Mouse (Mus musculus): ENCODE measurements around the gene Rreb1.

Rreb1 gene

DNA sequence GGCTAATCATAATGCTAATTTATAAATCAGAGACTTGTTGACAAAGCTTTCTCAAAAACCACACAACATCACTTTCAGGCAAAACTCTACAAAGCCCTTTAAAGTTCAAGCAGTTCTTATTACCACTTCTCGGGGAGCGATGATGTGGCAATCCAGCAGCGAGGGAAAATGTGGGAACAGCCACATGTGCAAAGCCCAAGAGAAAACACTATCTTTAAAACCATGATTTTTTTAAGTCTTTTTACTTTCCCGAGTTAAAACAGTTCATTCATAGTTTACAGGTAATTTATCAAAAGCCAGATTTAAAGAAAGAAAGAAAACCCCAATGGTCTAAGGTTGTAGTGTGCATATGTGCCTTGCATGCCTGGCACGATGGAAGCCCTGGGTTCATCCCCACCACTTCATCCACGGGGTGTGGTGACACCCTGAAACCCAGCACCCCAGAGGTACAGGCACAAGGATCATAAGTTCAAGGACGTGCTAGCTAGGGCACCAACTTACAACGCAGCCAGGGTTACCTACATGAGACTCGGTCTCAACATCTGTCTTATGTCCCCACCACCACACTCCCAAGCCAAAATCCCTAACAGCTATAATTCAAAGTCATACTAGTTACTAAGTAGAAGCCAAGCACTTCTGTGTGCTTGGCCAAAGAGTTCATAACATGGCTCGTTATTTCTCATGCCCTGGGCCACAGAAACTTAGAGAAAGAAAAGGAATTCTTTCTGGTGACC, 214.6 kb downstream of the Rreb1 start:
- peak; percentile 34 to 47 for DNase-seq

GRCm38 (mm10) chr13:37993376-37993703, 215.1 kb downstream of the Rreb1 start:
- no peak for DNase-seq

GRCm38 (mm10) chr13:37993704-37994404, 215.7 kb downstream of the Rreb1 start, which contains the start of gene Ssr1:
TSS of gene Ssr1 (minus strand) at chr13:37994217.
- peak; percentile 93 to 96 for DNase-seq

DNA sequence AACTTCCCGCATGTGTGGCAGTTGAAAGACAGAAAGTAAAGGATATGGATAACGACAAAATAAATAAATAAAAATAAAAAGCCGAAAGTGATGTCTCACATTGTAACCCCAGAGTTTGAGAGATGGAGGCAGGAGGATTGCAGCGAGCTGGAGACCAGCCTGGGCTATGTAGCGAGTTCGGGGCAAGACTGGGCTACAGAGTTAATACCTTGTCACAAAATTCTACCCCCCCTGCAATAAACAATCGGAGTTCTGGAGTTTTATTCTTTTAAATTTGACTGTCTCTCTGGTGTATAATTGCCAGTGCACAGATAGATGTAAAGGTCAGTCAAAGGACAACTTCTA, 216.2 kb downstream of the Rreb1 start:
- DNase-seq, result no peak

- DNase-seq, result no peak
Measured at GRCm38 (mm10) chr13:37999713-38000112, 221.5 kb downstream of the Rreb1 start.

Data from lung, adult 18-20 months (tissue).